ENCODE assay signal across 9 mouse cellular contexts in genomic region chr2:181159771-181160170, GRCm38 (mm10). TPM values are rescaled to one million over a fixed set of nuclear protein-coding genes. Genes with fewer than 3 reads are reported as not detected.
DNase-seq lines count a peak whose midpoint lies in the region; ATAC-seq and TF ChIP-seq lines count a peak whose summit lies in the region.
"Had no signal": no experiment of that assay in that cellular context is flagged by ENCODE, and none has a peak within 500 bp of the region (broad histone marks: within the 10 kb centered on the region; RNA-seq: fewer than 3 reads in every experiment).

No protein-coding gene starts in this region.

- H3K4me2 ChIP-seq in kidney, embryonic 14.5 days (replicated peaks; ENCODE audit: low read depth, low read length) = no peak overlapping the region
- H3K4me2 ChIP-seq in hindbrain, embryonic 12.5 days (replicated peaks) = peak overlapping the region; percentile 11; the same call in 1 of the 2 replicates
- H3K4me2 ChIP-seq in neural tube, embryonic 12.5 days (replicated peaks) = peak overlapping the region; percentile 5; the same call in 1 of the 2 replicates
- H3K4me2 ChIP-seq in intestine, postnatal 0 days (replicated peaks; ENCODE audit: low read depth) = no peak overlapping the region

- H3K4me1 ChIP-seq in kidney, embryonic 14.5 days (ENCODE audit: control insufficient read depth, insufficient read depth, low read length) = peaks cover 3% of the 10 kb centered on the region; the same call in 1 of the 2 replicates
- H3K4me1 ChIP-seq in hindbrain, embryonic 12.5 days = peaks cover 28% of the 10 kb centered on the region
- H3K4me1 ChIP-seq in neural tube, embryonic 12.5 days = peaks cover 26% of the 10 kb centered on the region
- no peaks in the 10 kb centered on the region for H3K4me1 ChIP-seq in intestine, postnatal 0 days (replicated peaks; ENCODE audit: control insufficient read depth, insufficient read depth, low read length)

- H3K4me3 ChIP-seq in kidney, embryonic 14.5 days (ENCODE audit: low read length) = no peak overlapping the region
- no peak overlapping the region for H3K4me3 ChIP-seq in hindbrain, embryonic 12.5 days
- H3K4me3 ChIP-seq in neural tube, embryonic 12.5 days = no peak overlapping the region
- no peak overlapping the region for H3K4me3 ChIP-seq in intestine, postnatal 0 days (ENCODE audit: low read depth, low read length)
- H3K4me3 ChIP-seq: myocyte had no signal

- H3K36me3 ChIP-seq in kidney, embryonic 14.5 days (ENCODE audit: control insufficient read depth, insufficient read depth, low read length) = no peaks in the 10 kb centered on the region
- no peaks in the 10 kb centered on the region for H3K36me3 ChIP-seq in hindbrain, embryonic 12.5 days
- no peaks in the 10 kb centered on the region for H3K36me3 ChIP-seq in neural tube, embryonic 12.5 days
- H3K36me3 ChIP-seq in intestine, postnatal 0 days (ENCODE audit: control insufficient read depth, insufficient read depth) = no peaks in the 10 kb centered on the region

- H3K9me3 ChIP-seq in kidney, embryonic 14.5 days (ENCODE audit: control insufficient read depth, low read length) = no peaks in the 10 kb centered on the region
- no peaks in the 10 kb centered on the region for H3K9me3 ChIP-seq in hindbrain, embryonic 12.5 days (replicated peaks)
- no peaks in the 10 kb centered on the region for H3K9me3 ChIP-seq in neural tube, embryonic 12.5 days
- H3K9me3 ChIP-seq in intestine, postnatal 0 days (ENCODE audit: control insufficient read depth) = no peaks in the 10 kb centered on the region

- H3K9ac ChIP-seq in kidney, embryonic 14.5 days (ENCODE audit: low read depth, low read length) = no peak overlapping the region
- H3K9ac ChIP-seq in hindbrain, embryonic 12.5 days = no peak overlapping the region; the same call in 1 of the 2 replicates
- no peak overlapping the region for H3K9ac ChIP-seq in neural tube, embryonic 12.5 days
- H3K9ac ChIP-seq in intestine, postnatal 0 days (ENCODE audit: low read depth, low read length) = no peak overlapping the region

- no peak for TF ChIP-seq CTCF in intestine, postnatal 0 days (IDR thresholded peaks at IDR 0.05; ENCODE audit: low read depth)

- no peak for DNase-seq in kidney, adult 9 months
- peak; percentile 70 for DNase-seq in embryo, embryonic 11 days
- DNase-seq in urinary bladder, postnatal 10 days (ENCODE audit: low spot score) = no peak
- DNase-seq in spleen, postnatal 4 days (ENCODE audit: low spot score in 2 of 2) = no peak

- no peak overlapping the region for H3K27ac ChIP-seq in kidney, embryonic 14.5 days (ENCODE audit: low read depth, low read length)
- peak overlapping the region; percentile 52 for H3K27ac ChIP-seq in hindbrain, embryonic 12.5 days
- no peak overlapping the region for H3K27ac ChIP-seq in neural tube, embryonic 12.5 days
- H3K27ac ChIP-seq in intestine, postnatal 0 days (ENCODE audit: low read depth, low read length) = no peak overlapping the region

- H3K27me3 ChIP-seq in kidney, embryonic 14.5 days (ENCODE audit: control insufficient read depth, insufficient read depth, low read length) = peaks cover 36% of the 10 kb centered on the region
- peaks cover 37% of the 10 kb centered on the region for H3K27me3 ChIP-seq in hindbrain, embryonic 12.5 days
- peaks cover 32% of the 10 kb centered on the region for H3K27me3 ChIP-seq in neural tube, embryonic 12.5 days (replicated peaks)
- peaks cover 21% of the 10 kb centered on the region for H3K27me3 ChIP-seq in intestine, postnatal 0 days (replicated peaks; ENCODE audit: control insufficient read depth, insufficient read depth, low read length)

- 0% methylated on average over 2 of the region's 2 CpGs for WGBS in kidney, embryonic 14.5 days
- 0% methylated on average over 2 of the region's 2 CpGs for WGBS in hindbrain, embryonic 12.5 days
- 0% methylated on average over 2 of the region's 2 CpGs for WGBS in neural tube, embryonic 12.5 days
- WGBS in intestine, postnatal 0 days = 0% methylated on average over 2 of the region's 2 CpGs

- peak; percentile 81 for ATAC-seq in kidney, embryonic 14.5 days (ENCODE audit: low FRiP score, low TSS enrichment)
- ATAC-seq in hindbrain, embryonic 12.5 days (ENCODE audit: low FRiP score) = peak; percentile 85
- peak; percentile 78 for ATAC-seq in neural tube, embryonic 12.5 days (ENCODE audit: low FRiP score, low read depth)
- no peak for ATAC-seq in intestine, postnatal 0 days

RNA-seq across cellular contexts. Expression of gene Eef1a2, which starts 3.0 kb away (rescaled TPM):
- polyA plus RNA-seq in kidney, embryonic 14.5 days (2014; fragmentation: Nextera tagmentation; extraction: Ambion mirVana) = not detected in 2 replicates
- 2.3 and 2.5 TPM in 2 replicates for polyA plus RNA-seq in hindbrain, embryonic 12.5 days (2016; fragmentation: Nextera tagmentation; extraction: Ambion mirVana)
- polyA plus RNA-seq in neural tube, embryonic 12.5 days (2016; fragmentation: Nextera tagmentation; extraction: Ambion mirVana) = 2.8 and 3.4 TPM in 2 replicates
- 0.38 and 0.58 TPM in 2 replicates for polyA plus RNA-seq in intestine, postnatal 0 days (2015; fragmentation: Nextera tagmentation; extraction: Ambion mirVana)

RNA-seq across cellular contexts. Expression of gene Kcnq2, which starts 24.7 kb away (rescaled TPM):
- polyA plus RNA-seq in kidney, embryonic 14.5 days (2014; fragmentation: Nextera tagmentation; extraction: Ambion mirVana) = not detected in 2 replicates
- polyA plus RNA-seq in hindbrain, embryonic 12.5 days (2016; fragmentation: Nextera tagmentation; extraction: Ambion mirVana) = 41.7 and 43.1 TPM in 2 replicates
- polyA plus RNA-seq in neural tube, embryonic 12.5 days (2016; fragmentation: Nextera tagmentation; extraction: Ambion mirVana) = 39.0 and 41.6 TPM in 2 replicates
- polyA plus RNA-seq in intestine, postnatal 0 days (2015; fragmentation: Nextera tagmentation; extraction: Ambion mirVana) = 0.51 and 0.72 TPM in 2 replicates
- polyA plus RNA-seq: myocyte had no signal

RNA-seq across cellular contexts. Expression of gene Ppdpf, which starts 27.3 kb away (rescaled TPM):
- polyA plus RNA-seq in kidney, embryonic 14.5 days (2014; fragmentation: Nextera tagmentation; extraction: Ambion mirVana) = 387 and 477 TPM in 2 replicates
- polyA plus RNA-seq in hindbrain, embryonic 12.5 days (2016; fragmentation: Nextera tagmentation; extraction: Ambion mirVana) = 388 and 419 TPM in 2 replicates
- 424 and 444 TPM in 2 replicates for polyA plus RNA-seq in neural tube, embryonic 12.5 days (2016; fragmentation: Nextera tagmentation; extraction: Ambion mirVana)
- 197 TPM in 2 replicates for polyA plus RNA-seq in intestine, postnatal 0 days (2015; fragmentation: Nextera tagmentation; extraction: Ambion mirVana)

RNA-seq across cellular contexts. Expression of gene Ptk6, which starts 42.8 kb away (rescaled TPM):
- not detected in 2 replicates for polyA plus RNA-seq in kidney, embryonic 14.5 days (2014; fragmentation: Nextera tagmentation; extraction: Ambion mirVana)
- polyA plus RNA-seq in hindbrain, embryonic 12.5 days (2016; fragmentation: Nextera tagmentation; extraction: Ambion mirVana) = not detected in 2 replicates
- not detected in 2 replicates for polyA plus RNA-seq in neural tube, embryonic 12.5 days (2016; fragmentation: Nextera tagmentation; extraction: Ambion mirVana)
- 1.9 and 2.4 TPM in 2 replicates for polyA plus RNA-seq in intestine, postnatal 0 days (2015; fragmentation: Nextera tagmentation; extraction: Ambion mirVana)

RNA-seq across cellular contexts. Expression of gene Srms, which starts 53.2 kb away (rescaled TPM):
- 0.14 and 0.24 TPM in 2 replicates for polyA plus RNA-seq in kidney, embryonic 14.5 days (2014; fragmentation: Nextera tagmentation; extraction: Ambion mirVana)
- polyA plus RNA-seq in hindbrain, embryonic 12.5 days (2016; fragmentation: Nextera tagmentation; extraction: Ambion mirVana) = 0.08 TPM in 1 of 2 replicates, not detected in the other
- polyA plus RNA-seq in neural tube, embryonic 12.5 days (2016; fragmentation: Nextera tagmentation; extraction: Ambion mirVana) = 0.11 and 0.18 TPM in 2 replicates
- 0.17 and 0.20 TPM in 2 replicates for polyA plus RNA-seq in intestine, postnatal 0 days (2015; fragmentation: Nextera tagmentation; extraction: Ambion mirVana)
- polyA plus RNA-seq: myocyte had no signal

Comparison
In these comparisons a context has a peak if more than half of its experiments do, and no peak if none do; other contexts are left out.
1. H3K4me2 ChIP-seq: peak in hindbrain, embryonic 12.5 days (single experiment) and neural tube, embryonic 12.5 days (single experiment); none in kidney, embryonic 14.5 days (single experiment) and intestine, postnatal 0 days (single experiment).
2. RNA of gene Kcnq2, which starts 24.7 kb away (polyA plus RNA-seq): 41.7 to 43.1 TPM in hindbrain, embryonic 12.5 days and 39.0 to 41.6 TPM in neural tube, embryonic 12.5 days; 0.51 to 0.72 TPM in intestine, postnatal 0 days and not detected in kidney, embryonic 14.5 days; every median in the first group is over 10 times any median in the second.